Mouse (Mus musculus) kidney, adult 2 months (tissue): ENCODE data around the gene Meis1.

Experiments used
- CTCF ChIP-seq: fragments of 200-500 bp; conservative IDR thresholded peaks from 2 replicates; pipeline ENCODE4 v1.5.1; 2011; ENCODE audit warnings: low read depth, mild to moderate bottlenecking, control low read depth, low read length, moderate library complexity, mixed read lengths; ENCODE audit not compliant: insufficient read depth, insufficient read length
- POLR2A ChIP-seq: fragments of 200-500 bp; IDR thresholded peaks from one replicate; pipeline ENCODE4 v1.6.1; 2011; ENCODE audit warnings: low read depth, low read length, control low read depth

DNA sequence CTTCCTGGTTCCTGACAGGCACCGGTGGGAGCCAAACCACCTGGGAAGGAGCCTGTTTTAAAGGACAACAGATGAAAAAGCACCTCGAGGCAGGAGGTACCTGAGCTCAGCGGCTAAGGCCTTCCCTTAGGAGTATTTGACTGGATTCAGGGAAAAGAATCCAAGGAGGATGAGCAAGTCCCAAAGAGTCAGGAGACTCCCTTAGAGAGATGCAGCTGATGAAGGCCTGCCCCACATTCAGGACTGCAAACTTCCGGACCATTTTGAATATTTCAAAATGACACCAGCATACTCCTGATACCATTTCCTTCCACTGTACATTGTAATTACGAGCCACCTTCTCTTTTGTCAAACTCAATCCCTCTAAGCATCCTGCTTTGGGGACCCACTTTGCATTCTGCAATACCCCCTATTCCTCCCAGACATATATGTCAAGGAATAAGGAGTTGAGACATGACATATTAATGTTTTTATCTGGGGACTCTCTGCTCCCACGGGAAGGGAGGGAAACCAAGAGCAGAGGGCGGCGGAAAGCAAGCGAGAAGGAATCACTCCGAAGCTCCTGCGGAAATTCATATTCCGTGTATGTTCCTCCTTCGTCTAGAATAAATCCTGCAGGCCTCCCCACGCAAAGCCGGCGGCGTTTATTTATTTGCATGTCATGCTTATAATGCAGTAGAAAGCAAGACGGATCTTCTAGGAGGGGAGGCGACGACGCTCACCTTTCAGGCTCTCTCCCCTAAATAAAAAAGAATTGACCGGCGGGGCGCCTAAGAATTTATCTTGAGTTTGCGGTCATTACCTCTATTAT is 148.5 kb downstream of the Meis1 start:
- no peak for TF ChIP-seq POLR2A
- no peak for TF ChIP-seq CTCF
